Mouse (Mus musculus) embryonic fibroblast, embryonic 13.5 days (primary cell): ENCODE measurements at regions not wholly inside any gene's neighbourhood (a gene's known extent, or its start where the extent isn't known, plus 50 kb on each side); places are given as distances from the start of the nearest gene placed in this dataset.

Experiments used
- CTCF ChIP-seq: IDR thresholded peaks from 2 replicates; pipeline ENCODE4 v1.5.1; 2011; ENCODE audit warnings: mild to moderate bottlenecking, control low read depth, low read length, moderate library complexity, borderline replicate concordance; ENCODE audit not compliant: insufficient read depth
- POLR2A ChIP-seq: IDR thresholded peaks from 2 replicates; pipeline ENCODE4 v1.6.1; 2011; ENCODE audit warnings: low read depth, mild to moderate bottlenecking, control low read depth, low read length, moderate library complexity

- no peak for TF ChIP-seq CTCF
- 0 out of 2 replicates have a peak, but pooled peaks have one; percentile 9 for TF ChIP-seq POLR2A
These were observed 89.9 kb upstream of the Gm9887 start for GRCm38 (mm10) chr12:69461888-69462840.
